Mouse (Mus musculus): ENCODE measurements around the gene Phf20. TPM values are rescaled to one million over a fixed set of nuclear protein-coding genes. Genes with fewer than 3 reads are reported as not detected.
A peak's percentile ranks its signal among the peaks of the same experiment; 100 is the strongest.

Gene Phf20
- polyA plus RNA-seq, 1 experiment from 2014 or later, result 94.0 TPM

GRCm38 (mm10) chr2:156310945-156311344 lies 114.7 kb downstream of the Phf20 start:
- no peaks in the 10 kb centered on the region for H3K27me3 ChIP-seq
- H3K4me3 ChIP-seq, result peak overlapping the region; percentile 66
- no peak for ATAC-seq (ENCODE audit: low FRiP score, low read depth)
- 92% methylated on average over 5 of the region's 5 CpGs for WGBS
- H3K4me1 ChIP-seq, result peaks cover 12% of the 10 kb centered on the region
- H3K27ac ChIP-seq, result peak overlapping the region; percentile 97; the same call in 1 of the 2 replicates
- H3K36me3 ChIP-seq, result peaks cover 36% of the 10 kb centered on the region
- H3K4me2 ChIP-seq (replicated peaks), result peak overlapping the region; percentile 88
- no peaks in the 10 kb centered on the region for H3K9me3 ChIP-seq
- H3K9ac ChIP-seq, result no peak overlapping the region

GRCm38 (mm10) chr2:156311441-156311840 lies 115.2 kb downstream of the Phf20 start:
- Histone ChIP-seq H3K9me3 (no peaks in the 10 kb centered on the region), H3K27ac (peak overlapping the region; percentile 97), H3K4me1 (peaks cover 12% of the 10 kb centered on the region), H3K27me3 (no peaks in the 10 kb centered on the region), H3K4me3 (peak overlapping the region; percentile 66), H3K4me2 (replicated peaks) (peak overlapping the region; percentile 88), H3K9ac (peak overlapping the region; percentile 85), H3K36me3 (peaks cover 32% of the 10 kb centered on the region)
- no peak for ATAC-seq (ENCODE audit: low FRiP score, low read depth)
- 18% methylated on average over 8 of the region's 8 CpGs for WGBS

- Histone ChIP-seq H3K9me3 (no peaks in the 10 kb centered on the region), H3K9ac (peak overlapping the region; percentile 85), H3K36me3 (peaks cover 31% of the 10 kb centered on the region), H3K27ac (peak overlapping the region; percentile 97), H3K4me1 (peaks cover 12% of the 10 kb centered on the region), H3K4me3 (peak overlapping the region; percentile 66), H3K4me2 (replicated peaks) (peak overlapping the region; percentile 88), H3K27me3 (no peaks in the 10 kb centered on the region)
- ATAC-seq (ENCODE audit: low FRiP score, low read depth), result peak; percentile 29
- WGBS, result under 1% methylated on average over 50 of the region's 53 CpGs
These were observed 115.6 kb downstream of the Phf20 start for GRCm38 (mm10) chr2:156311841-156312291.

- Histone ChIP-seq H3K4me3 (peak within 1 kb of the TSS; percentile 66), H3K4me1 (peaks cover 12% of the 10 kb centered on the region), H3K27ac (peak within 1 kb of the TSS; percentile 97), H3K4me2 (replicated peaks) (peak within 1 kb of the TSS; percentile 88), H3K9ac (peak within 1 kb of the TSS; percentile 85), H3K9me3 (no peaks in the 10 kb centered on the region), H3K27me3 (no peaks in the 10 kb centered on the region), H3K36me3 (peaks cover 26% of the 10 kb centered on the region)
- WGBS, result under 1% methylated on average over 49 of the region's 49 CpGs
- ATAC-seq (ENCODE audit: low FRiP score, low read depth), result peak; percentile 91
These were observed 116.1 kb downstream of the Phf20 start, which contains the start of the genes Cnbd2 and Scand1 for GRCm38 (mm10) chr2:156312297-156312897. TSS of gene Cnbd2 (plus strand) at chr2:156312299. TSS of gene Scand1 (minus strand) at chr2:156312704.

GRCm38 (mm10) chr2:156313153-156313552 lies 116.9 kb downstream of the Phf20 start:
- H3K27me3 ChIP-seq, result no peaks in the 10 kb centered on the region
- peak overlapping the region; percentile 85; the same call in 1 of the 2 replicates for H3K9ac ChIP-seq
- H3K36me3 ChIP-seq, result peaks cover 19% of the 10 kb centered on the region
- H3K4me2 ChIP-seq (replicated peaks), result peak overlapping the region; percentile 88
- H3K9me3 ChIP-seq, result no peaks in the 10 kb centered on the region
- peak overlapping the region; percentile 66 for H3K4me3 ChIP-seq
- peaks cover 12% of the 10 kb centered on the region for H3K4me1 ChIP-seq
- no peak for ATAC-seq (ENCODE audit: low FRiP score, low read depth)
- H3K27ac ChIP-seq, result no peak overlapping the region; the same call in 1 of the 2 replicates
- WGBS, result 60% methylated on average over 3 of the region's 3 CpGs

- 96% methylated on average over 6 of the region's 6 CpGs for WGBS
- no peak overlapping the region for H3K27ac ChIP-seq
- no peak overlapping the region for H3K9ac ChIP-seq
- H3K36me3 ChIP-seq, result peaks cover 12% of the 10 kb centered on the region
- ATAC-seq (ENCODE audit: low FRiP score, low read depth), result no peak
- no peak overlapping the region for H3K4me2 ChIP-seq (replicated peaks)
- no peaks in the 10 kb centered on the region for H3K9me3 ChIP-seq
- H3K27me3 ChIP-seq, result no peaks in the 10 kb centered on the region
- peaks cover 12% of the 10 kb centered on the region for H3K4me1 ChIP-seq
- no peak overlapping the region for H3K4me3 ChIP-seq
These were observed 118.5 kb downstream of the Phf20 start for GRCm38 (mm10) chr2:156314811-156315210.

GRCm38 (mm10) chr2:156318491-156318890 lies 122.2 kb downstream of the Phf20 start:
- no peak overlapping the region for H3K9ac ChIP-seq
- no peaks in the 10 kb centered on the region for H3K9me3 ChIP-seq
- ATAC-seq (ENCODE audit: low FRiP score, low read depth), result no peak
- 0 out of 2 replicates have a peak, but pooled peaks cover 2% of the 10 kb centered on the region for H3K4me1 ChIP-seq
- no peak overlapping the region for H3K27ac ChIP-seq
- H3K27me3 ChIP-seq, result no peaks in the 10 kb centered on the region
- no peak overlapping the region for H3K4me3 ChIP-seq
- H3K4me2 ChIP-seq (replicated peaks), result no peak overlapping the region
- H3K36me3 ChIP-seq, result peaks cover 7% of the 10 kb centered on the region

GRCm38 (mm10) chr2:156321538-156321937 lies 125.3 kb downstream of the Phf20 start:
- Histone ChIP-seq H3K9me3 (no peaks in the 10 kb centered on the region), H3K9ac (no peak overlapping the region), H3K4me3 (no peak overlapping the region), H3K4me1 (no peaks in the 10 kb centered on the region), H3K27me3 (no peaks in the 10 kb centered on the region), H3K36me3 (peaks cover 4% of the 10 kb centered on the region), H3K4me2 (replicated peaks) (no peak overlapping the region), H3K27ac (no peak overlapping the region)
- 83% methylated on average over 6 of the region's 6 CpGs for WGBS
- ATAC-seq (ENCODE audit: low FRiP score, low read depth), result no peak

- no peak for ATAC-seq (ENCODE audit: low FRiP score, low read depth)
- H3K4me2 ChIP-seq (replicated peaks), result no peak overlapping the region
- 67% methylated on average over 6 of the region's 6 CpGs for WGBS
These were observed 127.9 kb downstream of the Phf20 start for GRCm38 (mm10) chr2:156324116-156324588.

GRCm38 (mm10) chr2:156324681-156325080 lies 128.4 kb downstream of the Phf20 start:
- no peak overlapping the region for H3K4me2 ChIP-seq (replicated peaks)

More at GRCm38 (mm10) chr2:156324116-156324588, 127.9 kb downstream of the Phf20 start:
- no peak overlapping the region for H3K9ac ChIP-seq
- no peaks in the 10 kb centered on the region for H3K27me3 ChIP-seq
- H3K36me3 ChIP-seq, result peaks cover 4% of the 10 kb centered on the region
- no peaks in the 10 kb centered on the region for H3K4me1 ChIP-seq
- H3K9me3 ChIP-seq, result peaks cover 2% of the 10 kb centered on the region; the same call in 1 of the 2 replicates
- no peak overlapping the region for H3K4me3 ChIP-seq
- no peak overlapping the region for H3K27ac ChIP-seq

GRCm38 (mm10) chr2:156330681-156331080 lies 134.4 kb downstream of the Phf20 start:
- no peak overlapping the region for H3K4me2 ChIP-seq (replicated peaks)
- ATAC-seq (ENCODE audit: low FRiP score, low read depth), result no peak
- H3K9ac ChIP-seq, result no peak overlapping the region
- no peak overlapping the region for H3K4me3 ChIP-seq
- no peaks in the 10 kb centered on the region for H3K27me3 ChIP-seq
- no peaks in the 10 kb centered on the region for H3K36me3 ChIP-seq
- 34% methylated on average over 1 of the region's 1 CpGs for WGBS
- H3K4me1 ChIP-seq, result no peaks in the 10 kb centered on the region
- peaks cover 5% of the 10 kb centered on the region; the same call in 1 of the 2 replicates for H3K9me3 ChIP-seq
- no peak overlapping the region for H3K27ac ChIP-seq

More at GRCm38 (mm10) chr2:156324681-156325080, 128.4 kb downstream of the Phf20 start:
- H3K9ac ChIP-seq, result no peak overlapping the region
- no peaks in the 10 kb centered on the region for H3K27me3 ChIP-seq
- 26% methylated on average over 5 of the region's 5 CpGs for WGBS
- H3K4me3 ChIP-seq, result no peak overlapping the region
- no peak for ATAC-seq (ENCODE audit: low FRiP score, low read depth)
- peaks cover 4% of the 10 kb centered on the region for H3K36me3 ChIP-seq
- H3K4me1 ChIP-seq, result no peaks in the 10 kb centered on the region
- no peak overlapping the region for H3K27ac ChIP-seq
- H3K9me3 ChIP-seq, result peaks cover 5% of the 10 kb centered on the region; the same call in 1 of the 2 replicates

- H3K27ac ChIP-seq, result no peak overlapping the region
- 79% methylated on average over 7 of the region's 7 CpGs for WGBS
- no peak for ATAC-seq (ENCODE audit: low FRiP score, low read depth)
These were observed 135.2 kb downstream of the Phf20 start for GRCm38 (mm10) chr2:156331446-156331965.

More at GRCm38 (mm10) chr2:156331446-156331965, 135.2 kb downstream of the Phf20 start:
- Histone ChIP-seq H3K9me3 (peaks cover 5% of the 10 kb centered on the region; the same call in 1 of the 2 replicates), H3K4me1 (no peaks in the 10 kb centered on the region), H3K4me3 (no peak overlapping the region), H3K36me3 (no peaks in the 10 kb centered on the region), H3K9ac (no peak overlapping the region), H3K27me3 (no peaks in the 10 kb centered on the region), H3K4me2 (replicated peaks) (no peak overlapping the region)
